Mouse (Mus musculus): ENCODE results near the gene Slc12a7.

Slc12a7 gene

DNA sequence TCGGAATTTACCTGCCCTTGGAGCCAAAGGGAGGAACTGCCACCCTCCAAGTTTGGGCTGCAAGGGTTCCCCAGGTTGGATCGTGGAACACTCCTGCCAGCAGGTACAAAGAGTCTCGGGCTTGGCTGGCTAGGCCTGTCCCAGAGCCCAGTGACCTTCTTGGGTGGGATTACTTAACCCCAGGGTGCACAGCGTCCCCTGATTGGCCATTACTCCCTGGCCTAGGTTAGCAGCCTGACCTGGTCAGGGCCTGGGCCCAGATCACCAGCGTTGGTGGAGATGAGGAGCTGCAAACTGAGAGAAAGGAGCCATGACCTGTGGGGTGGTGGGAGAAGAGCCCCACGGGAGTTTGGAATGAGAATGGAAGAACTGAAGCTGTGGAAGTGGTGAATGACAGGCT, 30.0 kb downstream of the Slc12a7 start:
- DNase-seq (ENCODE audit: low read depth) = no peak

DNA sequence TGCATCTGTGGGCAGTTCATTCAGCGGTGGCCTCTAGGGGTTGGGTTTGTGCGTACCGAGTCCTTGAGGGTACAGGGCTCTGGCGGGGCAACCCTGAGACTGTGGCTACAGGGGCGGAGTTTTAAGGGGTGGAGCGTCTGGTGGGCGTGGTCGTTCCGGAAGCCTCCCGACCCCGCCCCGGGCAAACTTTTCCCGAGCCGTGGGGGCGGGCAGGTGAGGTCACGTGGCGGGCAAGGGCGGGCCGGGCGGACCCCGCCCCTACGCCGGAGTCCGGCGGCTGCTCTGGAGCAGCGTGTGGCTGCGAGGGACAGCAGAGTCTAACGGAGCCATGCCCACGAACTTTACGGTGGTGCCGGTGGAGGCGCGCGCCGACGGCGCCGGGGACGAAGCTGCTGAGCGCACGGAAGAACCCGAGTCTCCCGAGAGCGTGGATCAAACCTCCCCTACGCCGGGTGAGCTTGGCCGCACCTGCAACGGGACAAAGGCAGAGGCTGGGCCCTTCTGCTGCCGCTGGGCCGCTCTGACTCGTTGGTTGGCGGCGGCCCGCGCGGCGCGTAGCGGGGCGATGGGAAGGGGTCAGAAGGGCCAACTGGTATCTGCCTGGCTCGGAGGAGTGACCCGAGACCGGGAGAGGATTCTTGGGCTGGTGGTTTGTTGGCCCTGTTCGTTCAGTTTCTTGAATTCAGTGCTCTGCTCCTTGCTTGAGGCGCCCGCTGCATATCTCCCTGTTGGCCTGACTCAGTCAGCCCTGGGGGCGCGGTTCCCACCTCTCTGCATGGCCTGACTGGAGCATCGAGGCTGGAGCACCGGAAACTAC, 30.8 kb downstream of the Slc12a7 start:
- peak; percentile 86 for DNase-seq (ENCODE audit: low read depth)

DNA sequence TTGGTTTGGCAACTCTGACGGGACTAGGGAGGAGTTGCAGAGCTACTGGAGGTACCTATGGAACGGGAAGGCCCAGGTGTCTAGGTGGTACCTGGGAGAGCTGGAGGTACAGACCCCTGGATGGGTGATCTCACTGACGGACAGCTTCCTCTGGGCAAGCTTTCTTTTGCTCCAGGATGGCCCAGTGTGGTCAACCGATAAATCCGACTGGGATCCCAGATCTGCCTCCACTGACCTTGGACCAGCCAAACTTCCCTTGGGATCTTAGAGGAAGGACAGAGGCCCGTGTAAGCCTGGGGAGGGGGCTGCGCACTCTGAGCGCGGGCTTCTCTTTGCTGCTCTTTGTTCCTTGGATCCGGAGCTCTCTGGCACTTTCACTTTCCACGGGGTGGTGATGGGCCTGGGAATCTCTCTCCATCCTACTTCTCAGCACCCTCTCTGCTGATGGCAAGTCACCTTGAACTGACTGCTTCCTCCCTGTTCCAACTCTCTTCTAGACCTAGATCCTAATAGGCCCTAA, 31.4 kb downstream of the Slc12a7 start:
- DNase-seq (ENCODE audit: low read depth) = peak; percentile 39

DNA sequence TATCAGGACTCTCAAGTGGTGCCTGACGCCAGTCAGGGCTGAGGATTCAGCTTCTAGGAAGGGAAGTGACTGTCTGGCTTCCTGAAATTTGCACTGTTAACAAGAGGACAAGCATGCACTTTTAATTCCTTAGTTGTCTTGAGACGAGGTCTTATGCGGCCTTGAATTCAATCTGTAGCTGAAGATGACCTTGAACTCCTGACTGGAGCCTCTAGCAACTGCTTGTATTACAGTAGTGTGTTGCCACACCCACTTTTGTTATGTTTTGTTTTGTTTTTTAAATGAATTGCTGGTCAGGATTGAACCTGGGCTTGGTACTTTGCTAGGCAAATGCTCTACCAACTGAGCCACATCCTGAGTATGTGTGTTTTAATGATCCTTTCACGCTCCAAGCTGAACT, 32.5 kb downstream of the Slc12a7 start:
- no peak for DNase-seq (ENCODE audit: low read depth)

DNA sequence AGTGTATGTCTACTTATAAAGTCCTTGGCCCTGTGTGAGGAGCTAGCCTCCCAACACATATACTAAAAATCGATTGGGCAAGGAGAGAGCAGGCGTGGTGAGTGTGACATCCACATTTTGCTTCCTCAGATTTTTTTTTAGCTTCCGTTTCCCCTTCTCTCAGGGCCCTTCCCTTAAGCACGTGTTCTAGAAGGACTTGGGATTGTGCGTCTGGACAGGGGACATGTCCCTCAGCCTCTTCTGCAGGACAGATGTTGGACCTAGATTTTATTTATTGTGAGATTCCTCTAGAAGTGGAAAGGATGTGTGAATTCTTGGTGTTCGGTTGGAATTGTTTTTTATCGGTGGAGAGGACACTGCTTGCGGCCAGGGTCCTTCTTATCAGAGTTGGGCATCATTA, 34.3 kb downstream of the Slc12a7 start:
- no peak for DNase-seq (ENCODE audit: low read depth)

DNA sequence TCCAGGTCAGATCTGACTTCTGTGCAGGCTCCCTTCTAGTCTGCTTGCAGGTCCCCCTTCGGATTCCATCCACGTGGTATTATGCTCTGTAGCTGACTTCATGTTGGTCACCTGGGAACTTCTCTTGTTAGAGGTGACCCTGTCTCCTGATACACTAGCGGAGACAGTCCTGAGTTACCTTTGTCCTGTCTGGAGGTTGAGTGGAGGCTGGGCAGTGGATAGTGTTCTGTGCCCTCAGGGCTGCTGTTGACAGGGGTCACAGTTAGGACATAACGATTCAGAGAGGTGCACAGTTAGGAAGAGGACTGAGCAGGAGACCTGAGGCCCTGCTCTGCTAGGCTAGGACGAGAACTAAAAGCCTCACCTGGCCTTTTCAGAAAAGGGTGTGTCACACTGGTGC, 34.9 kb downstream of the Slc12a7 start:
- DNase-seq (ENCODE audit: low read depth) = no peak

DNA sequence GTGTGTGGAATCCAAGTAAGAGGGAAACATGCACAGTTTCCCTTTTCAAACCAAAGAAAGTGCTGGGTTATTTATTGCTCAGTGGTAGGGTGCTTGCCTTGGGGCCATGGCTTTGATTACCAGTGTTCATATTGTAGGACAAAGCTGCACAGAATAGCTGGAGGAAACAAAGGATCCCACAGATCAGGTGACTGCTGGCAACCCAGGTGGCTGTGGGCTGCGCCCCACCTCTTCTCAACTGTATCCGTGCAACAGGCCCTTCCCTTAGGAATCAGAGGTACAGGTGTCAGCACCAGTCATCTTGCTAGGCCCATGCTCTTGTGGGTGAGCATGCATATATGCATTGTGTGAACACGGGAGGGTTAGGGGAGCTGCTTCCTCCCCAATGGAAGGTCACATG, 35.4 kb downstream of the Slc12a7 start:
- DNase-seq (ENCODE audit: low read depth) = no peak

DNA sequence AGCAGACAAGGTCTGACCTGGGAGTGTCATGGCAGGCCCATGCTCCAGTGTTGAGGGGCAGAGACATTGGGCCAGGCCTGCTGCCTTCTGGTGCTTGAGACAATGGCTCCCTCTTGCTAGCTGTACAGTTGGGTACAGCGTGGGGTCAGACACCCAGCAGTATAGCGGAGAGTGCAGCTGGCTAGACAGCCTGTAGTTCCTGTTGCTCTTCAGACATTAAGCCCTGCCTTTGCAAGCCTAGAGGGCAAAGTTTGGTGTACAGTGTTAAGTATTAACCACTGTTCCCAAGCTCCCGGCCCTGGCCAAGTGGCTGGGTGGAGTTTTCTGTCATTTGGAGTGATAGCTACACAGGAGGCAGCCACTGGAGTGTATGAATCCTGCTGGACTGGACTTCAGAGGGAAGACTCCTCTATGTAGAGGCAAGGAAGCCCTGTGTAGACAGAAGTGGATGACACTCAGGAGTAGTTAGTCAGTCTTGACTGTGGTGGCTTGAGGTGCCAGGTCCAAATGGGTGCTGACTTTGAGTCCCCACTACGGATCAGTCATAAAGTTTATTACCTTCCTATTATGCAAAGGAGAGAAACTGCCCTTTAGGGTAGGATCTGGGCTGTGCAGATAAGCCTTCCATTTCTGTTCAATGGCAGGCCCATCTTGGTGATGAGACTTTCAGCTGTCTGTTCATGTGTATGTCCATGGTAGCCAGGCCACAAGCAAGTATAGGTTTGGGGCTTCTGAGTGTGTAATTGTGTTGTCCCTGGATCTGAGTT, 37.2 kb downstream of the Slc12a7 start:
- DNase-seq (ENCODE audit: low read depth) = no peak

DNA sequence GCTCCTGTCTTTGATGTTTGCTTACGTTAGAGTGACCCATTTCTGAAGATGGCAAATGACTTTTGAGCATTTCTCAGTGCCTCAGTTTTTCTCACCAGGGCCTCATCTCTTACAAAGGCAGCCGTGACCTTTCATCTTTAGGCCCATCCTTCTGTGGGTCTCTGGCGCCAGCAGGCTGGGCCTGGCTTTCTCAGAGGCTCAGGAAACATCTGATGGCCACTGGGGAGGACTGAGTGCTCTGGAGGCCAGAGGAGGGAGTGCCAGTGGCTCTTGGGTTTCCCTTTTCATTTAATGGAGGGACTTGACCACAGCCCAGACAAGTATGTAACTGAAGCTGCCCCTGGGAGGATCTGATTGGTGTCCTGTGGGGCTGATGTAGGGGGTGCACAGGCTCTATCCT, 38.2 kb downstream of the Slc12a7 start:
- no peak for DNase-seq (ENCODE audit: low read depth)

DNA sequence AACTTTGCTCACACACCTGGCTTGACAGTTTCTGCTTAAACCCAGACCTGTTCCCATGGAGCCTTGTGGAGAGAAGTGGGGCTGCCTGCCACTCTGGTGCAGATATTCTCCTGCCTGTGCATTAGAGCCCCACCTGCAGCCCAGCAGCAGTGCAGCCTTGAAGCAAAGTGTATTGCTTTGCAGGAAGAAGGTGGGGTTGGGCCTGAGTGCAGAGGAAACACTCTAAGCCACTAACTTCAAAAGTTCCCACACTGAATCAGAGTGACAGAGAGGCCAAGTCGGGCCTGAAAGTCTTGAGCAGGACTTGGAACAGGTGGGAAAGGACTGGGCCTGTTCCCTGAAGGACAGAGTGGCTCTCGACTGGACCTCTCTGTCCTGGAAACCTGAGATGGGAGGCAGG, 39.8 kb downstream of the Slc12a7 start:
- no peak for DNase-seq (ENCODE audit: low read depth)

DNA sequence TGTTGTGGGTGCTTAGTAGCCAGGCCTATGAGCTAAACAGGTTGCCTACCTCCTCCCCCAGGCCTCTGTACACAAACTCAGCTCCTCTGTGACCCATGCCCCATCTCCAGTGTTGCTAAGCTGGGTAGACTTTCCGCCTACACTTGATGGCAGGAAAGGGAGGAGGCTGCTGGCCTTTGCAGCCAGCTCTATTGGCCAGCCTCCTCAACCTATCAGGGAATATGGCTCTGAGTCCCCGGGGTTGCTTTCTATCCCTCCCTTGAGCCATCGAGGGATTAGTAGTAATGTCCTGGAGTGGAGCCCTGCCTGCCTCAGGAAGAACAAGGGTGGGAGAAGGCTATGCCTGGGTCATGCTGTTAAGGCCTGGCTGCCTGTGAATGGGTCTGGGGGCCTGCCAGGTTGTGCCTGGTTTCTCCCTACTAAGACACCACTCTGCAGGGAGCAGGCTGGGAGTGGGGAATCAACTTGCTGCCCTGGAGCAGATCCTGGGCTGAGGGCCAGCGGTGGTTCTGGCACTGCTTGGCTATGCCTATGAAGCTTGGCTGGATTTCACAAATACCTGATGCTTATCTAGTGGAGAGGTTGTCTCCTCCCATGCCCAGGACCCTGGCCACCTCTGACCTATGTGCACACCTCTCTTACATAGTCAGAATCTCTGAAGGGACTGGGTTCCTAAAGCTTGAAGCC, 40.8 kb downstream of the Slc12a7 start:
- peak; percentile 46 for DNase-seq (ENCODE audit: low read depth)

DNA sequence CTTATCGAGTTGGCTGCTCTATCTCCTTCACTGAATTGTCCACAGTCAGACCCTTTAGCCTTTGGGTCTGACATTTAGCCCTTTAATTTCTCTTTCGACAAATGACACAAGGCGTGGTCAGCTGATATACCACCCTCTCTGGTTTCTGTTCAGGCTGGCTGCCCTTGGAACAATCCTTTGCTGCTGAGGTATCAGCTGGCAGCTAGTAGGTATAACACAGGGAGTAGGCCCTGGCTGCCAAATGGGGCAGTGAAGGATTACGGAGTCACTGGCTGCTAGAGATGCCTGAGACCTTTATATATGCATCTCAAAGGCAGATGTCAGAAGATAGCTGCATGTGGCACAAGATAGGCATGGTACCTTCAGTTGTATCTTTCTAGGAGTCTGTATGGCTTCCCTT, 42.9 kb downstream of the Slc12a7 start:
- DNase-seq (ENCODE audit: low read depth) = no peak

DNA sequence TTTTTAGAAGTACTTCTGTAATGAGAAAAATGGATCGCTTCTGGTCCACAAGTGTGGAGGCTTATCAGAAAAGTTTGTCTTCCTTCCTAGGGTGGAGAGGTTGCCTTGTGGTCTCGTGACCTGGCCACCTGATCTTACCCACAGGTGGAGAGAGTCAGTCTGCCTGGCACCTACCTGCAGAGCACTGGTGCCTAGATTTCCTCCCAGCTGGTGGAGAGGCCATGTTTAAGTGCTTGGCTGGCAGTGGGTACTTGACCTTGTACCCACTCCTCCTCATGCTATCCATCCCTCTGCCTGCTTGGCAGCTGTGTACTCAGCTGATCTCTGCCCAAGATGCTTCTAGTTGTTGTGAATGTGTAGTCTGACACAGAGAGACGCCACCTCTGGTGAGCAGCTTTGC, 44.7 kb downstream of the Slc12a7 start:
- DNase-seq (ENCODE audit: low read depth) = no peak

DNA sequence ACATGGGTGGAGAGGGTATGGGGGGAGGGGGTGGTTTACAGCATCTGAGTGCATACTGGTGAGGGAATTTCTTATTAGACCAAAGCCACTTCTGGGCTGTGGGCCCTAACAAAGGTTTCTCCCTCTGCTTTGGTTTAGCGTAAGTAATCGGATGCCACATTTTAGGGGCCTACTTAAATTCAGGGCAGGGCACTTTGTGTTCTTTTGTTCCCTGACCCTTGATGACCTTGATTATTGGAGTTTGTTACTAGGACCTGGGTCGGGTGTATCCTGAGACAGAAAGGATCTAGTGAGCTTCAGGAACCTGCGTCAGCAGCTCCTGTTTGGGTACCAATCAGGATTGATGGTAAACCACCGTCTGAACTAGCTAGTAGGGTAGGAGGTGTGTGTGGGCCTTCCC, 49.6 kb downstream of the Slc12a7 start:
- DNase-seq (ENCODE audit: low read depth) = no peak

DNA sequence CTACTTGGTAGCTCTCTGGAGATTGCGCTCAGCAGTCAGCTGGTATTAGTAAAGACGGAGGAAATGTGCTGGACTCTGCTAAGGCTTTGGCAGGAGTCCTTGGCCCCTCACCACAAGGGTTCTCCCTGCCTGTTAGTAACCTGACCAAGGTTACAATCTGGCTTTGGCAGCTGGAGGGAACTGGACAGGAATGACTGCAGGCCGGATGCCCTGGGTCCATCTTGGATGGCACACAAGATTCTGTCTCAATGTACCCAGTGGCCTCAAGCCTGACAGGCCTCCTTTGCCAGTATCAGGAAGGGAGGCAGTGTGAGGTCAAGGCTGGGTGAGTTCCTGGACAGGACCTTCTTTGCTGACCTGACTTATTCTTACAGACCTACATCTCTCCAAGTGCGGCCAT, 59.3 kb downstream of the Slc12a7 start:
- no peak for DNase-seq (ENCODE audit: low read depth)

DNA sequence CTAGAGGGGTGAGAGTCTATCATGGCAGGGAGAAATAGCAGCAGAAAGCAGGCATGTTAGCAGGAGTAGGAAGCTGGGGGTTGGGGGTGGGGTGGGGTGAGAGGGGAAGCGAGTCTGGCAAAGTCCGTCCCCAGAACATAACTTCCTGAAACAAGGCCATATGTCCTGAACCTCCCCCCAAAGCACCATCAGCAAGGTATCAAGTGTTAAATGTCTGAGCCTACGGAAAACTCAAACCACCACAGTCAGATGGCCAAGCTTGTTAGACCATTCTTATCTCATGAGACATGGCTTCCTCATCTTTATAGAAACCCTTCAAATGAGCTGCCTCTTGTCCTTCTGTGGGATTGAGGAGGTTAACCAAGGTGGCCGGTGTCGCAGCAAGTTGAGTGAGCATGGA, 60.3 kb downstream of the Slc12a7 start:
- no peak for DNase-seq (ENCODE audit: low read depth)

DNA sequence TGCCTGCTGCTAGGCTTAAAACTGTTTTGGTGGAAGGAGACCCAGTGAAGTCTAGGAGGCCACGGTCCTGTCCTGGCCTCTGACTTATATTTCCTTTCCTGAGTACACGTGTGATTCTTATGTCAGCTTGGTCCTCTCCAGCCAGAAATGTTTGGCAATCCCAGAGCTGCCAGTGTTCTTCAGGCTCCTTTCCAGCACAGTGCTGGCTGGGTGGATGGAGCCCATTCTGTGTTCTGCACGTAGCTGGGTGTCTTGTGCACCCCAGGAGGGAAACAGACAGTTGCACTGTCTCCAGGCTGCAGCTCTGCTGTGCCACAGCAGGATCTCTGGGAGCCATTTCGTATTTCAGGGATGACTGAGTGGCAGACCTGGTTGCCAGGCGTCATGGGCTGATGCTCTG, 66.2 kb downstream of the Slc12a7 start:
- DNase-seq (ENCODE audit: low read depth) = no peak

DNA sequence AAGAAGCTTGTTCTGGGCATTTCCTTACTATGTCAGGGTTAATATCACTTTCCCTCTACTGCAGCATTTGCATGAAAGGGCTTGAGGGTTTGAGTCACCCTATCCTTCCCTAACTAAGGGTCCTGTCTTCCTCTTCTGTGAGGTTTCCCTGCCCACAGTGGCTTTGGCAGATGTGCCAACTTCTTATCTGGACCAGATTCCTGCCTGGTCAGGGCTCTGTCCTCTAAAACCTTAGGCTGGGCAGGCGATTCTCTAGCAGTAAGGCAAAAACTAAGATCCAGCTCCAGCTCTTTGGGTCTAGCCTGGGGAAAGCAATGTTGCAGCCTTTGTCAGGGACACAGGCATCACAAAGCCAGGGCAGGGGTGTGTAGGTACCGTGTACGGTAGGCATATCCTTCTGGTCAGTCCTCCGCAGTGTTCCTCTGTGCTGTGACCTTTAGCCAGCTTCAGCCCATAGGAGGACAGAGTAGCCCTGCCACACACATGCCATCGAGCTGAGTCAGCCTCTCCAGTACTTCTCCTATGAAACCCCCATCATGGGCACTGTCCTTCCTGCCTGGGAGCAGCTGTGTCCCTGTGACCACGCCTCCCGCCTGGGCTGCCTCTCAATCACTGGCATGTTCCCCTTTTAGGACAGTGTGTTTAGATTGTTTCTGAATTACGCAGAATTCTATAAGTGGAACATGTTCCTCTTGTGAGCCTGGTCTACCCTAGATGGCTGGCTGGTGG, 70.7 kb downstream of the Slc12a7 start:
- DNase-seq (ENCODE audit: low read depth) = peak; percentile 16

DNA sequence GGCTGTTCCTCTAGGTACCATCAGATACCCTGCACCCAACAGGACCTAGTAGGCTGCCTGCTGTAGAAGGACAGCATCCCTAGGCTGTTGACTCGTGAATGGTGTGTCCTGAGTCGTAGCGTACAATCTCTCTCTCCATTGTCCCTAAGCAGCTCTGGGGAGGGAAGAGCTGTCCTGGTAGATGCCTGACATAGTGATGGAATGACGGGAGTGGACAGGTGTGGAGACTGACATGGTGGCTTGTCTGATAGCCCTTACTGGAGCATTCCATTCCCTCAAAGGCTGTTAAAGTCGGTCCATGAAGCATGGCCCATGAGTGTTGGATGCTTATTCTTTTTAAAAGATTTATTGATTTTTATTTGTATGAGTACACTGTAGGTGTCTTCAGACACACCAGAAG, 72.0 kb downstream of the Slc12a7 start:
- no peak for DNase-seq (ENCODE audit: low read depth)

DNA sequence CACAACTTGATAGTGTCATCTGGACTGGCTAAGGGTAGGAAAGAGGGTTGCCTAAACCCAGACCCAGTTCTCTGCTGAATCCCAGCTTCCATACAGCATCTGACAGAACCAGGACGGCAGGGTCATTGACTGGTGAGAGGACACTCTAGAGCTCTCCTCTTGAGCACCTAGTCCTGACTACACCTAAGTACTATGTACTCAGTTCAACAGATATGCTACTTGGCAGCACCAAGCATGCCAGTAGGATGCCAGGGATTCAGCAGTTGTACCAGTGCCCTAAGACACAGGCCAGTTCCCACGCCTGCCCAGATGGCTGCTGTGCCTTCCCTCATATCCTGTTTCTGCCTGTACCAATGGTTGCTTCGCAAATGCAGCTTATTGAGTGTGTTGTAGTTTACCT, 80.0 kb downstream of the Slc12a7 start:
- DNase-seq (ENCODE audit: low read depth) = no peak

DNA sequence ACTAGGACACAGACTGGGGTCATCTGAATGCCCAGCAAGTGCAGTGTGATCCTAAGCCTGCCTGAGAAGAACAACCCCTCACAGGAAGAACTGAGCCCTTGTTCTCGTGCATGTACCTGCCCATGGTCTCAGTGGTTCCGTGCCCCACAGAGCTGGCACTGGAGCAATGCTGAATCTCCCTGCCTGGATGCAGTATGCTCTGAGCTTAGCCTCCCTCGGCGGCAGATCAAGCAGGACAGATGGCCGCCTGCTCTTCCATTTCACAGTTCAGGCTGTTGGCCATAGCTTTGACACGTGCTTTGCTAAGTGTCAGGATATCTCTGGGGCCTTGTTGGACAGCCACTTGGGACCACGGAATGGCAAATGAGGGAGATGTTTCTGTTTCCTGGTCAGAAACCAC, 81.3 kb downstream of the Slc12a7 start:
- DNase-seq (ENCODE audit: low read depth) = no peak

DNA sequence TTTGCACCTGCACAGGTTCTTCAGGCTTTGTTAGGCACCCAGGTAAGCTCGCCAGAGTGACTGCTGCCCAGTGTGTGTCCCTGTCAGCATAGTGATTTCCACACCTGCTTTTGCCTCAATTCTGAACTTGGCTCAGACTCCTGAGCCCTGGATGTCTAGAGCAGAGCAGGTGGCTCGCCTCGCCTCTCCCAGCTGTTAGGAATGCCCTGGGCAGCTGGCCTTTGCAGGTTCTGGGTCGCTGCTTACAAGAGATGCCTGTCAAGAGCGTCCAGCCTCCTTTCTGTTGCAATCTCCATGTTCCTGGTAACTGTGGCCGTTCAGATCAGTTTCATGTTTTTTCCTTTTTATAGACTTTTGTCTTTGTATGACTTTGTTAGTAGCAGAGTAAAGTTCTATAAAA, 83.4 kb downstream of the Slc12a7 start:
- DNase-seq (ENCODE audit: low read depth) = no peak

Measured in NIH3T3 (cell line).